Mouse (Mus musculus) large intestine, adult 2 months (tissue): Measurements from ENCODE around the gene Erlin1. TPM values are rescaled to one million over a fixed set of nuclear protein-coding genes. Genes with fewer than 3 reads are reported as not detected.

ENCODE experiments used
- DNase-seq: peaks from one replicate; pipeline ENCODE4 v3.0.0-alpha.2; 2012; ENCODE audit warnings: low read depth, low spot score
- WGBS: fragments of 180-500 bp; shearing (Covaris S2); methylation state at CpG from one replicate; pipeline ENCODE4 v1.1.7; 2018; 5-methylcytosine and 5-hydroxymethylcytosine counted together
- polyA plus RNA-seq: library from polyadenylated mRNA; depleted of rRNA; stranded (reverse); fragments of >200 nt; gene quantifications from 2 replicates; pipeline ENCODE4 v1.2.3, GENCODE M21; 2012; rRNA removed

Erlin1 gene
- 15.8 and 23.7 TPM in 2 replicates for polyA plus RNA-seq

DNA sequence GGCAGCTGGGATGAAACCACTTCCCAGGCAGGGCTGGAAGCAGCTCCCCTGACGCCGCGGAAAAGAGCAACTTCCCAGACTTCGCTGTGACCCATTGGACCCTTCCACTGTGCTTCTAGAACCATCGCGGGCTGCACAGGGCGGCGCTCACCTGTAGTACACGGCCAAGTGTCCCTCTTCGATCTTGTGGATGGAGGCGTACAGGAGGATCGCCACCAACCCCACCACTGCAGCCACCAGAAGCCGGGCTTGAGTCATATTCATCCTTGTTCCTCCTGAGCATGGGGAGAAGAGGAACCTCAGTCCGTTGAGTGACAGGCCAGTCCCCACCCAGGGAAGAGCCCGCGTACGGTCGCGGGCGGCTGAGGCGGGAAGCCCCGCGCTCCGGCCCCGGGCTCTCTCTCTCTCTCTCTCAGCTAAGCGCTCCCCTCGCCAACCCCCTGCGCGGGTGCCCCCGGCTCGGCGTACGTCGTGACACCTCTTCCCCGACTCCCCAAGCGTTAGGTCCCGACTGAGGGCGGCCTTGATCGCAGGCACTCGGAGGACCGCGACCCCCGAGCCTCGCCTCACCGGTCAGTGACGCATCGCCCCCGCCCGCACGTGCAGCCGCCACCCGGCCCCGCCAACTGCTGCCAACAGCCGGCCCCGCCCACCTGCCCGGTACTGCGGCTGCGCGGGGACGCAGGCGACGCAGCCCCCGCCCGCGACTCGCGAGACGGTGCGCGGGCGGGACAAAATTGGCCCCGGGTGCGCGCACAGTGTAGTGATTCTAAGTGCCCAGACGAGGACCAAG lies at the start of gene Erlin1:
Gene Erlin1 (minus strand): TSS at position 665 of the 793 bp plus-strand sequence.
- WGBS: under 1% methylated on average over 75 of the region's 75 CpGs
- DNase-seq: no peak

DNA sequence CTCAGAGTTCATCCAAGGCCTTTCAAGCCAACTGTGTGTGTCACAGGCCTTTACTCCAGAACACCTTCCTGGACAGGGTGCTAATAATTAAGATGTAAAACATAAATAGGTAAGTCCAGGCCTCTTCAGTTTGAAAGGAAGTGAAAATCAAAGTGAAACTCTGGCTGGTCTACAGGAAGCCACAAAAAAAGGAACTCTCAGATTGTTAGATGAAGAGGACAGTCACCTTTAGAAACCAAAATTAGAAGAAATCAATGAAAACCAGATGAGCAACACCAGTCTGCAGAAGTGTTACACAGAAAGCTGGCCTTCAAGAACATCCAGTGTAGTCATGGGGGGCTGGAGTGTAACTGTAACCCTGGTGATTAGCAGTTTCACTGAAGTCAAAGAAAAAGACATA lies 48.2 kb upstream of the Erlin1 start:
- DNase-seq: no peak

DNA sequence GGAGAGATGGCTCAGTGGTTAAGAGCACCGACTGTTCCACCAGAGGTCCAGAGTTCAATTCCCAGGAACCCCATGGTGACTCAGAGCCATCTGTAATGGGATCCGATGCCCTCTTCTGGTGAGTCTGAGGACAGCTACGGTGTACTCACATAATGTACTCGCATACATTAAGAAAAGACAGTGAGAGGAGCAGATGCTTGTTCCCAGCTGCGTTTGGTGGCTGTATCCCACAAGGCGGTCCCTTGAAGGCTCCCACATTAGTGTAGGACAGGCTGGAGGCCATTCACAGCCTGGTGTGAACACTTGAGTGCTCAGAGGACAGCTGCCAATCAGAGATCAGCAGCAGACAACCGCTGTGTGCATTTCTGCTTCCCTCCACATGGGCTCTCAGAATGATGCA lies 42.1 kb upstream of the Erlin1 start:
- 58% methylated on average over 7 of the region's 7 CpGs for WGBS
- no peak for DNase-seq

DNA sequence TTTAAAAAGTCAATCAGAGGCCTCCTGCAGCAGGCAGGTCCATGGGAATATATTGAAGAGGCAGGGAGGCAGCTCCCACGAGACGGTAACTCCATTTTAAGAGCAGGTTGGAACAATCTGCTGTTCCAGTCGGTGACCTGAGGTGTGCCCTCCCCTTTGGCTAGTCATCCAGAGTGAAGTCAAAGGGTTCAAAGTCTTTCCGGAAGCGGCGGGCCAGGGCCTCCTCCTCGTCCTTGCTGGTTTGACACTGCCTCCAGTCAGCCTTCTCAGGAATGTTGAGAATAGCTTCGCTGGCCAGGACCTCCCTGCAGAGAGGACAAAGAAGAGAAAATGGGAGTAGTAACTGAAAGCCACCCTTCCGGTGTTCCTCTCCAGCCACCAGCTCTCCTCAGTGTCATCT lies 40.8 kb upstream of the Erlin1 start:
- 43% methylated on average over 9 of the region's 9 CpGs for WGBS
- peak; percentile 69 for DNase-seq

DNA sequence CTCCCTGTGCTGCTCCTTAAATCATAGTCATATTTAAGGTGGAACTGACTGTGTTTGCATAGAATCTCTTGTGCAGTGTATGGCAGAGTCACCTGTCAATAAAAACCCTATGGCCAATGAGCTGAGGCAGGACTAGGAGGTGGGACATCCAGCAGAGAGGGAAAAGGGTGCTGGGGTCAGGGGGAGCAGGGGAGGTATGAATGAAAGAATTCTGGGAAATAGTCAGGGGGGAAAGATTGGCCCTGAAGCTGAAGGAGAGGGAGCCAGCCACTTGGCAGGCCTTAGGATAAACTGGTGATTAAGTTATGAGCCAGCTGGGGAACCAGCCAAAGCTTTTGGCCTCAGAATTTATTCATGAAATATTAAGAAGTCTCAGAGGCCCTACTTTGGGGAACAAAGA lies 39.4 kb upstream of the Erlin1 start:
- no peak for DNase-seq

DNA sequence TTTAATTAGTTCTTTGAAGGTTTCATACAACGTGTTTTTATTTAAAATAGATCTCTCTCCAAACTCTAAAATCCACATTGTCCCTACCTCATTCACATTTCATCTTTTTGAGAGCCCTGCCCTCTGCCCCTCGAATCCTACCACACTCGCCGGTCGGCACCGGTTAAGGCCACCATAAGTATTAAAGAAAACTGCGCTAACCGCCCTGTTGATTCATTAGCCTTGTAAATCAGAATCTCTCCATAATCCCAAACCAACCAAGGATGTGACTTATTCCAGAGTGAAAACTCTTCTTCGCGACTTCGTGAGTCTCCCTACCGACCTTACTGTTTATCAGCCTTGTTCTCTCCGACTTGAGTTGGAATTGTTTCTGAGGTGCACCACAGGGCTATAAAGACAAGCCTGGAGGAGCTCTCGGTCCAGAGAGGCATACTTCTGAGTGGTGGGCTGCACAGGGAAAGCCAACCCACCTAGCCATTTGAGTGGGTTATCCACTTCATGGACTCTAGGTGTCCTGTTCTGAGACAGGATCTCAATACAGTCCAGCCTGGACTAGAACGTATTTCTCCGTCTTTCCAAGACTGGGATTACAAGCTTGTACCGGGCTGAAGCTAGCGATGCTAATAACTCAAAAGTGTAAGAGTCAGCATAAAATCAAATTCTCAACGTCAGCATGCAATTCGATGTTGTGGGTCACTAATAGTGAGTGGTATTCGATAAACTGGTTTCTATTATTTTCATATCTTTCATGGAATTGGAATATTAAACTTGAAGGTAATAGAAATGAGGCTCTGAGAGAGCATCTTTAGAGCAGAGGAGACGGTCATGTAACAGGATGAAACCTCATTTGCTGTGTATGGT lies 38.3 kb upstream of the Erlin1 start:
- no peak for DNase-seq
- WGBS: 28% methylated on average over 22 of the region's 22 CpGs

DNA sequence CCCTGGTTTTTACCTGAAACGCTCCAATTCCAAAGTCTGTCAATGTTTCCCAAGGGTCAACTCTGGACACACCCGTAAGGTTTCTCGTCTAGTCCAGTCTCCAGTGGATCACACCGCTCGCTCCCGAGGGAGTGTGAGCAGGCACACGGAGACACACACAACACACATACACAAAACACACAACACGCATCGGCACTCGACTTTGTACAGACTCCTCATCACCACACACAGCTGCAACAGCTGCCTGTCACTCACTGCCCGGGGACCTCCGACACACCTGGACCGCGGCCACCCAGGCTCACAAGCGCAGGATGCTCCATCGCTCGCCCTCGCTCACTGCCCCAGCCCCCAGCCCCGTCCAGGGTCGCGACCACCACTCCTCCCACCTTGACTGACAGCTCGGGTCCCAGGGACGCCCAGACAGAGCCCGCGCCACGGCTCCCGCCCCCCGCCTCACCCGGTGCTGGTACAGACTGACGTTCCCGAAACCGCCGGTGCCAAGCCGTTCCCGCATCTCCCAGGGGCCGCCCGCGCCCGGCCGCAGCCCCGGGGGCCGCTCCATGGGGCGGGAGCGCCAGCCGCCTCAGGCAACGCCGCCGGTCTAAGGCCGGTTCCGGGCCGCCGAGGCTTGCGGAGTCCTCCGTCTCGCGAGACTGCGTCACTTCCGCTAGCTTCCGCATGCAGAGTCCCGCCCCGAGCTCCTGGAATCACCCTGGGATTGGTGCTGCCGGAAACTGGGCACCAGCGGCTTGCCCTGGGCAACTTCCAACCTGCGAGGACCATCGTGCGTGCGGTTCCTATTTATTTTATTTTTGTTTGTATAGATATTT lies 37.5 kb upstream of the Erlin1 start, which contains the start of gene Chuk:
Gene Chuk (minus strand): TSS at position 650 of the 830 bp plus-strand sequence.
- 1% methylated on average over 67 of the region's 67 CpGs for WGBS
- DNase-seq: peak; percentile 92

DNA sequence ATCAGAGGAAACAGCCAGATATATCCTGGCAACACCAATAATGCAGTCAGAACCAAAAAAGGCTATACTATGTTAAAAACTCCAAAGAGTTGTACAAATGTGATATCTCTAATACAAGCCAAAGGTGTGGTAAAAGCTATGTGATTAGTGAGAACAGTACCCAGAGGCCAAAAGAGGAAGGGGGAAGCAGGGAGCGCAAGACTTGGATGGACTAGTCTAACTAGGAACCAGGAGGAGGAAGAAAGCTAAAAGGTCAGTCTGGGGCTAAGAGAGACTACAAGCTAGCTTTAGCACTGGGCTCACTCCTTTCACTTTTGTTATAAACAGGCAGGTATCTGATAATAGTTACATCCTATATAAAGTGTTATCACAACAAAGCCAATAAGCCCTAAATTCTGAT lies 34.8 kb upstream of the Erlin1 start:
- DNase-seq: no peak
- 84% methylated on average over 1 of the region's 1 CpGs for WGBS

DNA sequence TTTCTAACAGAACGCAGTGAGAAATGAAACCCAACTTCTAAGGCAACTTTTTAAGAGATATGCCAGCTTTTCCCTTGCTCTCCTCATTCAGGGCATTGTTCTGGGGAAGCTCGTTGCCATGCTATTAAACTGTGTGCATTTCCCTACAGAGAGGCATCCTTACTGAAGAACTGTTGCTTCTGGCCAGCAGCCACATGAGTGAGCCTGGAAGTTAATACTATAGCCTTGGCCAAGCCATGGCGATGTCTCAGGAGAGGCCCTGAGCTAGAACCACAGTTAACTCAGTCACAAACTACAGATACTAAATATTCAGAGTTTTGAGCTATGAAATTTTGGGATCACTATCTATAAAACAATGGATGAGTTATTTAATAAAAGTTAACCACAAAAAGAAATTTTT lies 33.4 kb upstream of the Erlin1 start:
- 81% methylated on average over 3 of the region's 3 CpGs for WGBS
- DNase-seq: no peak

DNA sequence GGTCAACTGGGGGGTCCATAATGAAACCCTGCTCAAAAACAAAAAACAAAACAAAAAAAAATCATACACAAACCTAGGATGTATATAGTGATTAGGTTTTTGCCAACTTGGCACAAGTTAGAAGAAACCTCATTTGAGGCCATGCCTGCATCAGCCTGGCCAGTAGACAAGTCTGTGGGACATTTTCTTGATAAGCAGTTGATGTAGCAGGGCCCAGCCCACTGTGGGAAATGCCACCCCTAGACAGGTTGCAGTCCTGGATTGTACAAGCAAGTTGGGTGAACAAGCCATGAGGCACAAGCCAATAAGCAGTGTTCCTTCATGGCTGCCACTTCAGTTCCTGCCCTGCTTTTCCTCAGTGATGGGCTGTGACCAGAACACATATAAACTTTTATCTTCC lies 31.3 kb upstream of the Erlin1 start:
- no peak for DNase-seq

DNA sequence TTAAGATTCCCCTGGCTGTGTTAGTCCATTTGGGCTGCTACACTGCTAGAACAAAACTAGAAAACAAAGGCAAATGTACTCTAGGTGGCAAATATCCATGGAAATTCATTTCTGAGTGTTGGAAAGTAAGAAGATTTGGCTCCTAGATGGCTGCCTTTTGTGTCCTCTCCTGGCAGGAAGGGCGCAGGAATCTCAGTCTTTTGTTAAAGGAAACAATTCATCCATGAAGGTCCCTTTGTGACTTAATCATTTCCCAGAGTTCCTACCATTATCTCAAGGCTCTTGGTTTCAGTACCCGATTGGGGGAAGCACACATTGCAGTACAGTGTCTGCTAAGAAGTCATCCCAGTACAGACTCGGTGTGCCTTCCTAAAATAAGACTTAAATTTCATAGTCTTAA lies 16.7 kb upstream of the Erlin1 start:
- WGBS: 84% methylated on average over 3 of the region's 3 CpGs
- no peak for DNase-seq

DNA sequence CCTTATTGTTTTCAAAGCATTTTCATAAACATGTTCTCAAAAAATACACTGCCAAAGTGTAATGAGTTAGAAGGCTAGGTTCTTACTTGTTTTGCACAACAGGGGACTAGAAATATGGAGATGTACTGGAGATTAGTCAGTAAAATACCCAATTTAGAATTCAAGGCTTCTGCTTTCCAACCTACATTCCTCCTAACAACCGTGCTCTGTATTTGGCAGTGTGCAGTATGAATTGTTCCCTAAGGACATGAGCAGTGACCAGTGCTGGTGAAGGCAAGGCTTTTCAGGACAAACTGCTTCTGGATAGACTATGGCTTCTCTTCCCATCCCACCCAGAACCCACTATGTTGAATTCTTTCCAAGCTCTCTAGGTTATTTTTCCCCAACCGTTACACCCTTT lies 11.3 kb upstream of the Erlin1 start:
- WGBS: 78% methylated on average over 2 of the region's 2 CpGs
- DNase-seq: no peak

DNA sequence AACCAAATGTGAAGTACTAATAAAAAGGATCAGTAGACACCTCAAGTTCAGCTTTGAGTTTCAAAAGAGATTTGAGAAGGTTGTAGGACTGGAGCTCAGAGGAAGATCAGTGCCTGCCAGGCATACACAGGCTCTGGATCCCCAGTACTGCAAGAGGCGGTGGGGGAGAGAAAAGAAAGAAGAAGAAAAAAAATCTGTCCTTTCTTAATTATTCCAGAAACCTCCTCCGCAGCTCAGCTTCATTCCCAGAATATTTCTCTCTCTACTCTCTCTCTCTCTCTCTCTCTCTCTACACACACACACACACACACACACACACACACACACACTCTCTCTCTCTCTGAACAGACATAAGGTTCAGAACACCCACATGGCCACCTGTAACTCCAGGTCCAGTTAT lies 10.4 kb upstream of the Erlin1 start:
- WGBS: 83% methylated on average over 2 of the region's 2 CpGs
- DNase-seq: no peak

DNA sequence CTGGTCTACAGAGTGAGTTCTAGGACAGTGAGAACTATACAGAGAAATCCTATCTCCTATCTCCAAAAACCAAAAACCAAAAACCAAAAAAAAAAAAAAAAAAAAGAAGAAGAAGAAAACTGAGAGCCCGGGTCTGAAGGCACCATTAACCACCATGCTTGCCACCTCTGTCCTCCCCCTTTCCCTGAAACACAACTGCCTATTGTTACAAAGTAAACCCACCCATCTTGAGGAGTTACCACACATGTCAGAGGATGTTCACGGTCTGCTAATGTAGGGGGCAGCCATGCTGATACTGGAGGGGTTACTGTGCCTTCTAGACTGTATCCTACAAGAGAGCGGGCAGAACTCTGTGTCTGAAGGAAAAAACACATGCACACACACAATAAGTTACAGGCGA lies 7.4 kb upstream of the Erlin1 start:
- WGBS: 87% methylated on average over 4 of the region's 4 CpGs
- no peak for DNase-seq

DNA sequence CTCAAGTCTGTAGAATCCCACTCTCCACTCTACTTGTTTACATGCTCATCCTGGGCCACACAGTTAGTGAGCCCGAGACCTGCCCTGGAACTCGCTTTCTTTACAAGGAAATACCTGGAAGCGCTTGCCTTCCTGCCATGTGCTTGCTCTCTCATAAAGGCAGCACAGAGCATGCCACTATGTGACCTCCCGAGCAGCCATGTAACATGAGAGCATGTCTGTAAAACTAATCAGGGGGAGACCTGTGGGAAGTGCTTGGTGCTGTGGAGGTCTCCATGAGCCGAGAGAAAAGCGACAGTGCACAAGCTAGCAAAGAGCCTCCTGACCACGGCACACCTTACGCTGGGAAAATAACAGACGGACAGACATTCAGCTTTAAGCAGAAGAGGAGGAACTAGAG lies 6.9 kb upstream of the Erlin1 start:
- DNase-seq: no peak
- WGBS: 82% methylated on average over 9 of the region's 9 CpGs

DNA sequence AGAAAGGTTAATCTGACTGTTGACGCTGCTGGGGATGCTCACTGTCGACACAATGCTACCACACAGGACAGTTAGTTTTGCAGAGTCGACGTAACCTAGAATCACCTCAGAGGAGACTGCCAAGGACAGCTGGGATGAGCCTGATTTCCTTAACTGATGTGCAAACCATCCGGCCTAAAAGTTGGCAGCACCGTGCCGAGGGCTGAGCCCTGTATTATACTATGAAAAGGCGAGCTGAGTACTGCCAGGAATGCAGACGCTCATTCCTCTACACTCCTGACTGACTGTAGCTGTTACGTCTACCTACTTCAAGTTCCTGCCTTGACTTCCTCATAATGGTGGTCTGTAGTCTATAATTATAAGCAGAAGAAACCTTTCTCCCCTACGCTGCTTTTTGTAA lies 5.4 kb upstream of the Erlin1 start:
- no peak for DNase-seq
- WGBS: 84% methylated on average over 11 of the region's 11 CpGs

DNA sequence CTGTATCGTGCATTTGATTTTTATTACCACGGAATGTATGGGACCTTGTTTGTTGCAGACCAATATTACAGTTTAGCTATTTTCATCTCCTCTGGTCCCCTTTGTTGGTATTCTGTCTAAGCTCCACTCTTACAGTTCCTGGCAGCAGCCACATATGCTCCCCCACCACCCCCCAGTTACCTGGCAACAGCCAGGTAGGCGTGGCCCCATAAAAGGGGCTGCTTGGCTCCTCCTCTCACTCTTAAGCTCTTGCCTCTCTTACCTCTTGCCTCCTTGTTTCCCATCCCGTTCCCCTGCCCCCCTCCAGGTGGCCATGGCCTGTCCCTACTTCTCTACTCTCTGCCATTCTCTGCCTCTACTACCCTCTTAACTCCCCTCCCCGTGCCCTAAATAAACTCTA lies 1.6 kb upstream of the Erlin1 start:
- WGBS: 38% methylated on average over 5 of the region's 5 CpGs

DNA sequence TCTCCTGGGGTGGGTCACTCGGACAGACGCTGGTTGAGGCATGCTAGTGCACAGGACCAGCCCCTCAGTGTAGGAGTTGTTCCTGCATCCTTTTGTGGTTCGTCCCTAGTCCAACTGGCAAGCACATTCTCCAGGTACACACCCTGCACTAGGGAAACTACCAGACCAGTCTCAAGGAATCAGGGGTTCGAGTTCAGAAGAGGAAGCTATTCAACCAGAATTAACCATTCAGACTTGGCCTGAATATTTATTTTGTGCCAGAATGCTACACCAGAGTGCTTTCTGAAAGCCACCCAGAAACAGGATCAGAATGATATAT lies 288 bp upstream of the Erlin1 start:
- WGBS: 2% methylated on average over 4 of the region's 4 CpGs
- no peak for DNase-seq

More for the DNA sequence above, 1.6 kb upstream of the Erlin1 start:
- no peak for DNase-seq

DNA sequence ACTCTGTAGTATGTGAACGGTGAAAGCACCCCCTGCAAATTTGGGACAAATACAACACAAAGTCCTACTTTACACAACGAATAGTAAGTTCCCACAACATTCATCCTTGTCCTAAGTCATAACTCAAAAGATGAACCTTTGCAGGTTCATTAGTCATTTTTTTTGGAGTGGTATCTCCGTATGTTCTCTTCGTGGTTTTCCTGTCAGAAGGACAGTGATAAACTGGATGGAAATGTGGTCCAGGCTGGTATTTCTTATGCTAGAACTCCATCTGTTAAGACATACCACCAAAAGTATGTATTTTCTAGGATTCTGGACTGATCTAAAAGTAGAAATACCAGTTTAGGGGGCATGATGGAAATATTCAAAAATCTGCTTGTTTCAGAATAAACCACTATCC lies 1.4 kb downstream of the Erlin1 start:
- DNase-seq: no peak
- 77% methylated on average over 4 of the region's 4 CpGs for WGBS

DNA sequence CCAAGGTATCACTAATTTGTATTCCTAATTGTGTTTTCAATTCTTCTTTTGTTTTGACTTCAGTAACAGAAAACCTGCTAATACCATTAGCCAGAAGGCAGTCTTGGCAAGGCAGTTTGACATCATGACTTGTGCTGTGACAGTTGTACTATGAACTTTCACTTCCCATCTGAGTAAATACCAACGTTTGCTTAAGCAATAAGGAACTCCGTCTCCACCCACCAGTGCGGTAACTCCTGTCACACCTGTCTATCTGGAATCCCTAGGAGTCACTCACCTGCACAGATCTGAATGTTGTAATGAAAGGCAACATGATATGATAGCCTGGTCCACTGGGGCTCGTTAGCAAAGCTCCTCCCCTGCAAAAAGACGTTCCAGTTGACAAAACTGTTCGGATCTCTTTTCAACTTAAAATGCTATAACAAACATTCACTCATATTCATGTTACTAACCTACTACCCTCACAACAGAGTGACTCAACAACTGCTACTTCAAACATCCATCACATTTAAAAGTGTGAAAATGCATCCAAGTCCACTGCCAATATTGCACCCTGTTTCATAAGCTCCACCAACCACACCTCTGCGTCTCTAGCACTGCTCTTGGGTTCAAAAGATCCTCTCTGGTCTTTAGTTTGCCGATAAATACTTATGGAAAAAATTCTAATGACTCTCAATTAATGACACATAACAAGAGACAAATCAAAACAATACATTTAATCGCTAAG lies 2.1 kb downstream of the Erlin1 start:
- WGBS: 35% methylated on average over 9 of the region's 9 CpGs
- peak; percentile 89 for DNase-seq
